ENCODE assay signal across 7 mouse cellular contexts in the genomic region with DNA sequence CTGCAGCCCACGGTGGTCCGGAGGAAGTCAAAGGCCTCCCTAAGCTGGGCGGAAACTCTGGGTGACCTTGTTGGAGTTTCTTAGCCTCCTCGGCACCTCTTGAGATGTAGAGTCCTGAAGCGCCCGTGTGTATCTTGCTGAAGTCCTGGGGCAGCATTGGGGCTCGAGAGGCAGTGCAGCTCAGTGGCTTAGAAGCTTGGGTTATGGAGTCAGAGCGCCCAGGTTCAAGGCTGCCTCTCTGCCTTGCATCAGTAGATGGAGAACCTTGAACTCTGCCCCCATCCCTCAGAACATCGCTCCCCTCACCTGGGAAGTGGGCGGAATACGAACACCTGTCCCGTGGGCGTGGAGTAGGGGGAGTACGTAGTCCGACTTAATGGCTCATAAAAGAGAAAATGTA. TPM values are rescaled to one million over a fixed set of nuclear protein-coding genes. Genes with fewer than 3 reads are reported as not detected.
DNase-seq lines count a peak whose midpoint lies in the region; ATAC-seq and TF ChIP-seq lines count a peak whose summit lies in the region.

No protein-coding gene starts in this region.

- H3K4me1 ChIP-seq in liver, adult 2 months (ENCODE audit: control insufficient read depth, insufficient read depth, low read length) = peaks cover 2% of the 10 kb centered on the region
- H3K4me1 ChIP-seq in forebrain, embryonic 10.5 days = peaks cover 26% of the 10 kb centered on the region
- peaks cover 14% of the 10 kb centered on the region for H3K4me1 ChIP-seq in limb, embryonic 10.5 days
- peaks cover 20% of the 10 kb centered on the region for H3K4me1 ChIP-seq in neural tube, embryonic 15.5 days

- peak; percentile 23 for DNase-seq in liver, adult 2 months (ENCODE audit: extremely low read depth, low read depth, low spot score)
- no peak for DNase-seq in liver
- no peak for DNase-seq in forebrain, embryonic 10.5 days (ENCODE audit: extremely low spot score, low spot score)
- no peak for DNase-seq in limb, embryonic 10.5 days (ENCODE audit: low spot score)
- no peak for DNase-seq in cerebellum, adult 18-20 months
- DNase-seq in c-Kit-positive CD71-positive TER-119-positive erythroid progenitor cells, embryonic 14.5 days (ENCODE audit: low spot score) = no peak

- TF ChIP-seq POLR2A in liver, adult 2 months (IDR thresholded peaks at IDR 0.05; ENCODE audit: extremely low read depth, insufficient read depth, low read length) = no peak

- ATAC-seq in neural tube, embryonic 15.5 days (ENCODE audit: low FRiP score) = no peak; the same call in none of the 2 replicates

- WGBS in liver, adult 2 months = 9% methylated on average over 15 of the region's 15 CpGs
- WGBS in forebrain, embryonic 10.5 days = 14% methylated on average over 15 of the region's 15 CpGs
- 9% methylated on average over 15 of the region's 15 CpGs for whole genome bisulfite sequencing in limb, embryonic 10.5 days
- WGBS in neural tube, embryonic 15.5 days = 7% methylated on average over 15 of the region's 15 CpGs

- H3K9ac ChIP-seq in liver, adult 2 months (ENCODE audit: low read depth, low read length) = peak overlapping the region; percentile 71
- peak overlapping the region; percentile 76 for H3K9ac ChIP-seq in neural tube, embryonic 15.5 days (replicated peaks)

- H3K9me3 ChIP-seq in forebrain, embryonic 10.5 days = peaks cover 6% of the 10 kb centered on the region; the same call in 1 of the 2 replicates
- no peaks in the 10 kb centered on the region for H3K9me3 ChIP-seq in limb, embryonic 10.5 days (replicated peaks)
- H3K9me3 ChIP-seq in neural tube, embryonic 15.5 days (replicated peaks) = no peaks in the 10 kb centered on the region

- H3K27ac ChIP-seq in liver, adult 2 months (replicated peaks; ENCODE audit: insufficient read depth, low read depth, low read length) = peak overlapping the region; percentile 13
- peak overlapping the region; percentile 91 for H3K27ac ChIP-seq in forebrain, embryonic 10.5 days
- H3K27ac ChIP-seq in limb, embryonic 10.5 days = peak overlapping the region; percentile 92
- H3K27ac ChIP-seq in neural tube, embryonic 15.5 days (replicated peaks) = peak overlapping the region; percentile 89

- H3K36me3 ChIP-seq in liver, adult 2 months (ENCODE audit: control insufficient read depth, insufficient read depth, low read length) = no peaks in the 10 kb centered on the region
- peaks cover 9% of the 10 kb centered on the region for H3K36me3 ChIP-seq in forebrain, embryonic 10.5 days (replicated peaks)
- H3K36me3 ChIP-seq in limb, embryonic 10.5 days = peaks cover 12% of the 10 kb centered on the region
- no peaks in the 10 kb centered on the region for H3K36me3 ChIP-seq in neural tube, embryonic 15.5 days

- H3K27me3 ChIP-seq in liver, adult 2 months (ENCODE audit: control insufficient read depth, insufficient read depth, low read length) = no peaks in the 10 kb centered on the region
- no peaks in the 10 kb centered on the region for H3K27me3 ChIP-seq in forebrain, embryonic 10.5 days (ENCODE audit: poor library complexity, severe bottlenecking)
- no peaks in the 10 kb centered on the region for H3K27me3 ChIP-seq in limb, embryonic 10.5 days (ENCODE audit: low read depth, poor library complexity, severe bottlenecking)
- no peaks in the 10 kb centered on the region for H3K27me3 ChIP-seq in neural tube, embryonic 15.5 days (replicated peaks)

- TF ChIP-seq CTCF in liver, adult 2 months (IDR thresholded peaks at IDR 0.05; ENCODE audit: low read depth, low read length) = no peak

- peak overlapping the region; percentile 80 for H3K4me2 ChIP-seq in neural tube, embryonic 15.5 days

- peak overlapping the region; percentile 89 for H3K4me3 ChIP-seq in liver, adult 2 months (ENCODE audit: insufficient read depth, low read depth, low read length)
- H3K4me3 ChIP-seq in forebrain, embryonic 10.5 days = peak overlapping the region; percentile 87
- peak overlapping the region; percentile 88 for H3K4me3 ChIP-seq in limb, embryonic 10.5 days
- H3K4me3 ChIP-seq in neural tube, embryonic 15.5 days (replicated peaks) = peak overlapping the region; percentile 87

- H3K79me2 ChIP-seq in liver, adult 2 months (ENCODE audit: control insufficient read depth, insufficient read depth, low read length) = no peaks in the 10 kb centered on the region; the same call in 1 of the 2 replicates

RNA-seq across cellular contexts. Expression of a gene that starts 0.4 kb away (rescaled TPM):
- 5.9 and 6.5 TPM in 2 replicates for total RNA-seq in liver, adult 2 months (2014; rRNA removed)
- polyA plus RNA-seq in liver, adult 2 months (2012; rRNA removed) = 5.2 and 8.2 TPM in 2 replicates
- polyA plus RNA-seq in forebrain, embryonic 10.5 days (2016; fragmentation: Nextera tagmentation; extraction: Ambion mirVana) = 19.2 and 19.6 TPM in 2 replicates
- 19.7 and 22.0 TPM in 2 replicates for polyA plus RNA-seq in limb, embryonic 10.5 days (2016; fragmentation: Nextera tagmentation; extraction: Ambion mirVana)
- polyA plus RNA-seq in neural tube, embryonic 15.5 days (2015; fragmentation: Nextera tagmentation; extraction: Ambion mirVana) = 10.9 and 13.3 TPM in 2 replicates

RNA-seq across cellular contexts. Expression of a gene that starts 27.1 kb away (rescaled TPM):
- 0.09 and 0.74 TPM in 2 replicates for total RNA-seq in liver, adult 2 months (2014; rRNA removed)
- 0.15 and 0.22 TPM in 2 replicates for polyA plus RNA-seq in liver, adult 2 months (2012; rRNA removed)
- polyA plus RNA-seq in forebrain, embryonic 10.5 days (2016; fragmentation: Nextera tagmentation; extraction: Ambion mirVana) = 49.1 and 49.8 TPM in 2 replicates
- polyA plus RNA-seq in limb, embryonic 10.5 days (2016; fragmentation: Nextera tagmentation; extraction: Ambion mirVana) = 47.7 and 53.3 TPM in 2 replicates
- 5.9 and 13.0 TPM in 2 replicates for polyA plus RNA-seq in neural tube, embryonic 15.5 days (2015; fragmentation: Nextera tagmentation; extraction: Ambion mirVana)

Comparison
In these comparisons a context has a peak if more than half of its experiments do, and no peak if none do; other contexts are left out.
1. H3K27ac ChIP-seq: peak in every context shown above with its lines; median percentile 92 in limb, embryonic 10.5 days; 91 in forebrain, embryonic 10.5 days; 89 in neural tube, embryonic 15.5 days; 13 in liver, adult 2 months.